Mouse (Mus musculus): Measurements from ENCODE around the gene Gpr63.
"Not testable (repeated sequence)": the region's sequence is repeated elsewhere in the genome, so short reads cannot be mapped to it uniquely, and the experiment has no call there.

Gene Gpr63

GRCm38 (mm10) chr4:24966299-24966991 is at the start of gene Gpr63:
Gpr63 (plus strand) TSS chr4:24966407.
- DNase-seq (ENCODE audit: low spot score in 2 of 2) = peak; percentile 71 to 72

GRCm38 (mm10) chr4:24920006-24920577 is 46.1 kb upstream of the Gpr63 start:
- DNase-seq (ENCODE audit: low spot score in 2 of 2) = no peak

GRCm38 (mm10) chr4:24924726-24925125 is 41.5 kb upstream of the Gpr63 start:
- DNase-seq (ENCODE audit: low spot score in 2 of 2) = no peak

- no peak for DNase-seq (ENCODE audit: low spot score in 2 of 2)
Measured at GRCm38 (mm10) chr4:24928260-24928780, 37.9 kb upstream of the Gpr63 start.

- DNase-seq (ENCODE audit: low spot score in 2 of 2) = no peak
Measured at GRCm38 (mm10) chr4:24928926-24929325, 37.3 kb upstream of the Gpr63 start.

- no peak for DNase-seq (ENCODE audit: low spot score in 2 of 2)
Measured at GRCm38 (mm10) chr4:24942728-24943424, 23.3 kb upstream of the Gpr63 start.

GRCm38 (mm10) chr4:24965918-24966298 is 299 bp upstream of the Gpr63 start:
- DNase-seq (ENCODE audit: low spot score in 2 of 2) = no peak

GRCm38 (mm10) chr4:24967251-24967650 is 1.0 kb downstream of the Gpr63 start:
- no peak for DNase-seq (ENCODE audit: low spot score in 2 of 2)

GRCm38 (mm10) chr4:24978589-24978988 is 12.4 kb downstream of the Gpr63 start:
- no peak for DNase-seq (ENCODE audit: low spot score in 2 of 2)

GRCm38 (mm10) chr4:24985612-24986011 is 19.4 kb downstream of the Gpr63 start:
- no peak for DNase-seq (ENCODE audit: low spot score in 2 of 2)

GRCm38 (mm10) chr4:24991475-24991874 is 25.3 kb downstream of the Gpr63 start:
- DNase-seq (ENCODE audit: low spot score in 2 of 2) = no peak

- not testable (repeated sequence) for DNase-seq (ENCODE audit: low spot score in 2 of 2)
Measured at GRCm38 (mm10) chr4:25009328-25009727, 43.1 kb downstream of the Gpr63 start.

- DNase-seq (ENCODE audit: low spot score in 2 of 2) = no peak
Measured at GRCm38 (mm10) chr4:25011780-25012179, 45.6 kb downstream of the Gpr63 start.

- DNase-seq (ENCODE audit: low spot score in 2 of 2) = no peak
Measured at GRCm38 (mm10) chr4:25012726-25013125, 46.5 kb downstream of the Gpr63 start.

- DNase-seq (ENCODE audit: low spot score in 2 of 2) = no peak
Measured at GRCm38 (mm10) chr4:25015017-25015655, 48.9 kb downstream of the Gpr63 start.

GRCm38 (mm10) chr4:25028252-25028651 is 62.0 kb downstream of the Gpr63 start:
- no peak for DNase-seq (ENCODE audit: low spot score in 2 of 2)

GRCm38 (mm10) chr4:25028752-25029151 is 62.5 kb downstream of the Gpr63 start:
- DNase-seq (ENCODE audit: low spot score in 2 of 2) = no peak

GRCm38 (mm10) chr4:25029875-25030274 is 63.7 kb downstream of the Gpr63 start:
- no peak for DNase-seq (ENCODE audit: low spot score in 2 of 2)

GRCm38 (mm10) chr4:25035158-25035791 is 69.1 kb downstream of the Gpr63 start:
- DNase-seq (ENCODE audit: low spot score in 2 of 2) = no peak

GRCm38 (mm10) chr4:25035806-25036205 is 69.6 kb downstream of the Gpr63 start:
- no peak for DNase-seq (ENCODE audit: low spot score in 2 of 2)

GRCm38 (mm10) chr4:25037260-25037659 is 71.1 kb downstream of the Gpr63 start:
- DNase-seq (ENCODE audit: low spot score in 2 of 2) = no peak

GRCm38 (mm10) chr4:25055541-25055940 is 89.3 kb downstream of the Gpr63 start:
- DNase-seq (ENCODE audit: low spot score in 2 of 2) = not testable (repeated sequence)
